Mouse (Mus musculus): Measurements from ENCODE around the gene Serpini1.

GRCm38 (mm10) chr3:75651603-75652115 lies 94.3 kb downstream of the Serpini1 start:
- TF ChIP-seq GATA1 (IDR thresholded peaks at IDR 0.05; ENCODE audit: borderline replicate concordance, low read length) (no peak), FLI1 (IDR thresholded peaks at IDR 0.05; ENCODE audit: low read length) (no peak)
